Mouse (Mus musculus) embryonic facial prominence, embryonic 13.5 days (tissue): ENCODE results near the gene Gm47955. TPM values are rescaled to one million over a fixed set of nuclear protein-coding genes. Genes with fewer than 3 reads are reported as not detected.
"Not testable (repeated sequence)": the region's sequence is repeated elsewhere in the genome, so short reads cannot be mapped to it uniquely, and the experiment has no call there.

Source experiments
- ATAC-seq: fragments of 200-750 bp; cut with Nextera tagmentation; 2 replicates; pipeline ENCODE4 v1.8.0; 2017; ENCODE audit warnings: low read depth; ENCODE audit not compliant: insufficient number of reproducible peaks, insufficient read depth, low FRiP score, low TSS enrichment
- H3K27ac ChIP-seq: fragments of 300-500 bp; sonication (generic); 2 replicates; pipeline ENCODE4 v1.5.1; 2015; ENCODE audit warnings: moderate library complexity, mild to moderate bottlenecking, inconsistent platforms
- H3K27me3 ChIP-seq: fragments of 300-500 bp; sonication (generic); 2 replicates; pipeline ENCODE4 v1.6.1; 2015; ENCODE audit warnings: mild to moderate bottlenecking, inconsistent platforms
- H3K36me3 ChIP-seq: fragments of 300-500 bp; sonication (generic); 2 replicates; pipeline ENCODE4 v1.6.1; 2015; ENCODE audit warnings: mild to moderate bottlenecking, inconsistent platforms
- H3K4me1 ChIP-seq: fragments of 300-500 bp; sonication (generic); 2 replicates; pipeline ENCODE4 v1.6.1; 2015; ENCODE audit warnings: inconsistent platforms
- H3K4me2 ChIP-seq: fragments of 300-500 bp; sonication (generic); 2 replicates; pipeline ENCODE4 v1.6.1; 2015; ENCODE audit warnings: moderate library complexity, mild to moderate bottlenecking, inconsistent platforms
- H3K4me3 ChIP-seq: fragments of 300-500 bp; sonication (generic); 2 replicates; pipeline ENCODE4 v1.5.1; 2015; ENCODE audit warnings: mild to moderate bottlenecking, inconsistent platforms
- H3K9ac ChIP-seq: fragments of 300-500 bp; sonication (generic); 2 replicates; pipeline ENCODE4 v1.6.1; 2015; ENCODE audit warnings: mild to moderate bottlenecking, inconsistent platforms
- H3K9me3 ChIP-seq: fragments of 300-500 bp; sonication (generic); 2 replicates; pipeline ENCODE4 v1.6.1; 2016; ENCODE audit warnings: inconsistent platforms
- WGBS: fragments of 180-500 bp; shearing (Covaris S2); methylation state at CpG from one replicate; pipeline ENCODE4 v1.1.7; 2015; ENCODE audit warnings: mixed read lengths; 5-methylcytosine and 5-hydroxymethylcytosine counted together
- polyA plus RNA-seq: library from polyadenylated mRNA; unstranded; fragments of >200 nt; fragmentation: Nextera tagmentation; extraction: Ambion mirVana; gene quantifications from 2 replicates; pipeline ENCODE4 v1.2.1, GENCODE M21; 2015

Gene Gm47955
- polyA plus RNA-seq, 1 experiment from 2014 or later = not detected

DNA sequence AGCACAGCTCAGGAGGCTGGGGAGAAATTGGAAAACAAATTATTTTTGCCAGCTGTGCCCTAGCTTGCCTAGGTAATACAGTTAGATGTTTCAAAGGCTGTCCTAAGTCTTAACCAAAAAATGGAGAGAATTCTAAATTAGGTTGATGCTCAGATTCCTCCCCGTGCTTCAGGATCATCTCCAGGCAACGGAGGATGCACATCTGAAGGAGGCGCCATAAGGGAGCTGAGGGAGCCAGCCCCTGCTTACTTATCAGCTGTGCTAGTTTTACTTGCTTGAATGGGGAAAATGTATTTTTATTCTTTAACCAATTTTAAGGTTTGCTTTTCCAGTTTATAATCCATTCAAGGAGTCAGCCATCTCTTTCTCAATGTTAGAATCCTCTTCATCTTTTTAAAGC is 33.9 kb downstream of the Gm47955 start:
- Histone ChIP-seq H3K9me3 (no peaks in the 10 kb centered on the region), H3K27me3 (no peaks in the 10 kb centered on the region), H3K4me3 (no peak overlapping the region), H3K36me3 (no peaks in the 10 kb centered on the region), H3K27ac (no peak overlapping the region), H3K9ac (no peak overlapping the region), H3K4me2 (no peak overlapping the region), H3K4me1 (no peaks in the 10 kb centered on the region)
- WGBS = 81% methylated on average over 3 of the region's 3 CpGs
- no peak for ATAC-seq

DNA sequence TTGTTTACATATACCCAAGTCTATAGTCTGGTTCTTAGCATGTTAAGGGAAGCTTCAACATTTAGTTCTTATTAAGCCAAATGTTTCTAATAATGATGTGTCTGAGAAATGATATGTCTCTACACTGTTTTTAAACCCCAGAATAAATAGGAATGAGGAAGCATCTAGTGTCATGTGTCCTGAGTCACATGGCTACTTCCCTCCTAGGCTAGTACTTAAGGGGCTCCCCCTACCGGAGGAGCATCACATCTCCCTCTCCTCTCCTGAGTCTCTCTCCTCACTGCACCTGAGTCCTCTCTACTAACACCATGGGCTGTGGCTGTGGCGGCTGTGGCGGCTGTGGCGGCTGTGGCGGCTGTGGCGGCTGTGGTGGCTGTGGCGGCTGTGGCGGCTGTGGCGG is 40.2 kb downstream of the Gm47955 start, which contains the start of gene Gm47959:
Gene Gm47959, plus strand, starts transcription at position 243 of the 400 bp plus-strand sequence.
- not testable (repeated sequence) for ATAC-seq, H3K4me3 ChIP-seq, H3K4me1 ChIP-seq, H3K27me3 ChIP-seq, H3K4me2 ChIP-seq, H3K27ac ChIP-seq, H3K9me3 ChIP-seq, H3K36me3 ChIP-seq, H3K9ac ChIP-seq
- 95% methylated on average over 9 of the region's 9 CpGs for WGBS

DNA sequence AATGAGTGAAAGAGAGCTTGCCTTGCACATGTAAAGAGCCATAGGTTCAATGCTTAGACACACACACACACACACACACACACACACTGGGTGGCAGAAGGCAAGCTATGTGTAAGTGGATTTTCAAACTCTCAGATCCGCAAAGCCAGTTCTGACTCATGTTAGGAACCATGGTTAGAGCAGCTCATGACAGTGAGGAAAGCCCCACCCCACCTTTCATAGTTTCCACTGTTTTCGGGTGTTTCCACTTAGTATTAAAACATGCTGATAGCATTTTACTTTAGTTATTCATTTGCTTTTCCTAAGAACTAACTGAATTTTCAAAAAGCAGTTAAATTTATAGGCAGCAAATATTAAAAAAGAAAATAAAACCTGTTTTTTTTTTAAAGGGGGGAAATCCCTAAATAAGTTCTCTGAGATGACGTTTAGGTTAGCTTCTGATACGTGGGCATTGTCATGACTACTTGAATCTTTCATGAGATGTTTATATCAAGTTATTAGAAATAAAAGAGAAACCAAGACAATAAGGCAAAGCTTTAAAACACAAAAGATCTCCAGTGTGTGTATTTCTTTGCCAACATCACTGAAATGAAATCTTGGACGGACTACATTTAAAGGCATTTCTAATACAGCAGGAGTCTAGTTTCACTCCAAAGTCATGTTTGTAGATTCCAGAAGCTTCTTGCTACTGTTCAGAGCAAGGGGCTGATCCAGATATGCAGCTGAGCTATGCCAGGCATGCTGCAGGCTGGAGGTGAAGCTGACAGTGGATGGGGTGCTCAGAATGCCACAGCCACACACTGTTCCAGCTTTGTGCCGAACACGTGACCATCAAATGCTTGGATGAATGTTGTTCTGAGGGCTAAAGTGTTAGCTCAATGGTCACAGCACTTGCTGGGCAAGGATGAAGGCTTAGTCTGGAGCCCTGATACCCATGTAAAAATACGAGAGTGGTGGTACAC is 46.4 kb downstream of the Gm47955 start:
- no peak for ATAC-seq
- WGBS = 77% methylated on average over 8 of the region's 8 CpGs
- H3K27me3 ChIP-seq = no peaks in the 10 kb centered on the region
- H3K36me3 ChIP-seq = no peaks in the 10 kb centered on the region
- no peak overlapping the region for H3K9ac ChIP-seq
- no peak overlapping the region for H3K27ac ChIP-seq
- no peak overlapping the region for H3K4me3 ChIP-seq
- H3K9me3 ChIP-seq = no peaks in the 10 kb centered on the region
- H3K4me2 ChIP-seq = no peak overlapping the region
- no peaks in the 10 kb centered on the region for H3K4me1 ChIP-seq

DNA sequence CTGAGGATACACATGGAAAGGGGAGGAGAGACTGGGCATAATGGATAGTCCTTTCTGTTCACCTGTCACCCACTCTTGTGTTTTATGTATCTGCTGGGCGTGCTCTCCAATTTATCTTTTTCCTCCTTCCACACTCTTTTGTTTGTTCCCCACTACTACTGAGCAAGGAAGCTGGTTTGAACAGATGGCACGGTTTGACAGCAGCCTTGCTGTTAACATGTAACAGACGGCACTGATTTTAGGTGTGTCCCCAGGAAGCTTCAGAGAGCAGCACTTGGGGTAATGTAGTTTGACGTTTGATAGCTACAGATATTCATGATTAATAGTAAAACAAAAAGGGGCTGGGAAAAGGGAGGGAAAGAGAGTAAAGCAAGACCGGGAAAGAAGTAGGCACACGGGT is 47.4 kb downstream of the Gm47955 start:
- no peak overlapping the region for H3K4me2 ChIP-seq
- ATAC-seq = no peak
- WGBS = 67% methylated on average over 6 of the region's 6 CpGs
- H3K4me3 ChIP-seq = no peak overlapping the region
- no peak overlapping the region for H3K27ac ChIP-seq
- no peaks in the 10 kb centered on the region for H3K4me1 ChIP-seq
- H3K9me3 ChIP-seq = no peaks in the 10 kb centered on the region
- no peaks in the 10 kb centered on the region for H3K27me3 ChIP-seq
- no peak overlapping the region for H3K9ac ChIP-seq
- H3K36me3 ChIP-seq = no peaks in the 10 kb centered on the region

Other genes with a start within 250 kb of the Gm47955 start
- gene Mff, start 235.4 kb upstream of the Gm47955 start, polyA plus RNA-seq = 219 and 227 TPM in 2 replicates
- gene Tm4sf20, start 191.8 kb upstream of the Gm47955 start, polyA plus RNA-seq = 0.14 and 0.78 TPM in 2 replicates
- not detected in 2 replicates for gene Gm47791, start 189.0 kb upstream of the Gm47955 start, polyA plus RNA-seq
- gene Agfg1, start 120.8 kb upstream of the Gm47955 start, polyA plus RNA-seq = 22.9 and 28.1 TPM in 2 replicates
- 0.35 TPM in 1 of 2 replicates, not detected in the other for gene A030005L19Rik, start 47.0 kb upstream of the Gm47955 start, polyA plus RNA-seq
- not detected in 2 replicates for gene A030014E15Rik, start 35.4 kb upstream of the Gm47955 start, polyA plus RNA-seq
- not detected in 2 replicates for gene Gm6217, start 28.9 kb upstream of the Gm47955 start, polyA plus RNA-seq
- not detected in 2 replicates for gene A030003K21Rik, start 16.9 kb upstream of the Gm47955 start, polyA plus RNA-seq
- gene Gm7544, start 4.3 kb upstream of the Gm47955 start, polyA plus RNA-seq = not detected in 2 replicates
- gene Gm47959, start 40.3 kb downstream of the Gm47955 start, polyA plus RNA-seq = not detected in 2 replicates
- 0.13 and 0.19 TPM in 2 replicates for gene Slc19a3, start 78.2 kb downstream of the Gm47955 start, polyA plus RNA-seq
- gene Krtap28-10, start 82.2 kb downstream of the Gm47955 start, polyA plus RNA-seq = not detected in 2 replicates
- gene Gm47969, start 84.6 kb downstream of the Gm47955 start, polyA plus RNA-seq = not detected in 2 replicates
- not detected in 2 replicates for gene A030005K14Rik, start 99.1 kb downstream of the Gm47955 start, polyA plus RNA-seq
- not detected in 2 replicates for gene Krtap28-13, start 100.6 kb downstream of the Gm47955 start, polyA plus RNA-seq
- 1.1 TPM in 1 of 2 replicates, not detected in the other for gene Ccl20, start 156.5 kb downstream of the Gm47955 start, polyA plus RNA-seq
- not detected in 2 replicates for gene Daw1, start 199.5 kb downstream of the Gm47955 start, polyA plus RNA-seq